Mouse (Mus musculus): Measurements from ENCODE around the gene Dnmbp. TPM values are rescaled to one million over a fixed set of nuclear protein-coding genes. Genes with fewer than 3 reads are reported as not detected.

The Dnmbp gene
- polyA plus RNA-seq, 1 experiment, result 8.5 TPM

GRCm38 (mm10) chr19:43905985-43906384 is 34.0 kb downstream of the Dnmbp start:
- Histone ChIP-seq H3K79me3 (ENCODE audit: low read depth) (no peaks in the 10 kb centered on the region), H3K36me3 (ENCODE audit: control insufficient read depth, insufficient read depth) (peaks cover 11% of the 10 kb centered on the region), H3K79me2 (ENCODE audit: control insufficient read depth, insufficient read depth) (no peaks in the 10 kb centered on the region), H3ac (ENCODE audit: control insufficient read depth, insufficient read length, low read depth) (no peak overlapping the region), H3K4me3 (ENCODE audit: insufficient read depth, poor library complexity, severe bottlenecking) (no peak overlapping the region), H3K27me3 (ENCODE audit: control insufficient read depth, insufficient read depth, insufficient read length) (no peaks in the 10 kb centered on the region)
- TF ChIP-seq CTCF (IDR thresholded peaks at IDR 0.05; ENCODE audit: control insufficient read depth, insufficient read depth, insufficient read length) (no peak), CEBPB (IDR thresholded peaks at IDR 0.05; ENCODE audit: low read depth) (no peak), MYOG (IDR thresholded peaks at IDR 0.05; ENCODE audit: control insufficient read depth, extremely low read depth, insufficient read length) (no peak), USF1 (IDR thresholded peaks at IDR 0.05; ENCODE audit: low read depth) (no peak), MAX (IDR thresholded peaks at IDR 0.05) (no peak), MYOD1 (IDR thresholded peaks at IDR 0.05; ENCODE audit: control insufficient read depth, insufficient read length, low read depth) (no peak), FOSL1 (IDR thresholded peaks at IDR 0.05; ENCODE audit: insufficient read depth, low read length, poor library complexity, severe bottlenecking) (no peak)

DNA sequence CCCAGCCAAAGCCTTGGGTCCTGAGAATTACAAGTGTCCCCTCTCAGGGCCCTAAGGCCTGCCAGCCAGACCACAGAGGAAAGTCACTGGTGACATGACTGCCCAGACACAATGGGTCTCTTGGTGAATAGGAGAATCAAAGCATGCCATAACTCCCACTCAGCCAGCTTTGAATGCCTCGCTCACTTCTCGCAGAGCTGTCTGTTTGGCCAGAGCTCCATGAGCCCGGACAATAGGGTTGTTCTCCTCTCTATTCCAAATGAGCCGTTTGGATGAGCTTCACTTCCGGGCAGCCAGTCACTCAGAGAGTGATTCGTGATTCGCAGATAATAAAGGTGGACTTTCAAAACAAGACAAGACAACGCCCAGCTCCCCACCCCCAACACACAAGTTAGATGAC is 34.9 kb downstream of the Dnmbp start:
- Histone ChIP-seq H3K36me3 (ENCODE audit: control insufficient read depth, insufficient read depth) (peaks cover 11% of the 10 kb centered on the region), H3K79me3 (ENCODE audit: low read depth) (no peaks in the 10 kb centered on the region), H3K79me2 (ENCODE audit: control insufficient read depth, insufficient read depth) (no peaks in the 10 kb centered on the region), H3ac (ENCODE audit: control insufficient read depth, insufficient read length, low read depth) (no peak overlapping the region), H3K27me3 (ENCODE audit: control insufficient read depth, insufficient read depth, insufficient read length) (no peaks in the 10 kb centered on the region), H3K4me3 (ENCODE audit: insufficient read depth, poor library complexity, severe bottlenecking) (no peak overlapping the region)
- TF ChIP-seq CEBPB (IDR thresholded peaks at IDR 0.05; ENCODE audit: low read depth) (no peak), MAX (IDR thresholded peaks at IDR 0.05) (no peak)

DNA sequence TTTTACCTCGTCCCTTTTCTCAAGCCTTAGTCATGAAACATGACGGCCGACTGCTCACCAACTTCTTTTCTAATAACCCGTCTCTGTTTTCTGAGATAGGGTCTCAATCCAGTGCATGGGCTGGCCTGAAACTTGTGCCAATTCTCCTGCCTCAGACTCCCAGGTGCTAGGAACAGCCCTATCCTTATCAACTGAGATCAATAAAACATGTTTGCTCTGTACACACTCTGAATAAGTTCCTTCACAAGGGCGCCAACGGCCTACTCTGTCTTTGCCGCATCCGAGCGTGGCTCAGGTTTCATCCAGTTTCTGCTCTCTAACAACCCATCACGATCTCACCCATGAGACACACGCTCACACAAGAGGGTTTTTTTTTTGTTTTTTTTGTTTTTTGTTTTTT is 35.7 kb downstream of the Dnmbp start:
- H3K79me2 ChIP-seq (ENCODE audit: control insufficient read depth, insufficient read depth), result no peaks in the 10 kb centered on the region
- no peaks in the 10 kb centered on the region for H3K27me3 ChIP-seq (ENCODE audit: control insufficient read depth, insufficient read depth, insufficient read length)
- no peaks in the 10 kb centered on the region for H3K79me3 ChIP-seq (ENCODE audit: low read depth)
- H3K36me3 ChIP-seq (ENCODE audit: control insufficient read depth, insufficient read depth), result peaks cover 15% of the 10 kb centered on the region
- H3ac ChIP-seq (ENCODE audit: control insufficient read depth, insufficient read length, low read depth), result no peak overlapping the region
- TF ChIP-seq MYOD1 (IDR thresholded peaks at IDR 0.05; ENCODE audit: control insufficient read depth, insufficient read length, low read depth) (no peak), MYOG (IDR thresholded peaks at IDR 0.05; ENCODE audit: control insufficient read depth, extremely low read depth, insufficient read length) (no peak), MAX (IDR thresholded peaks at IDR 0.05) (no peak), USF1 (IDR thresholded peaks at IDR 0.05; ENCODE audit: low read depth) (no peak), CTCF (IDR thresholded peaks at IDR 0.05; ENCODE audit: control insufficient read depth, insufficient read depth, insufficient read length) (no peak), FOSL1 (IDR thresholded peaks at IDR 0.05; ENCODE audit: insufficient read depth, low read length, poor library complexity, severe bottlenecking) (no peak), CEBPB (IDR thresholded peaks at IDR 0.05; ENCODE audit: low read depth) (no peak)
- H3K4me3 ChIP-seq (ENCODE audit: insufficient read depth, poor library complexity, severe bottlenecking), result no peak overlapping the region

DNA sequence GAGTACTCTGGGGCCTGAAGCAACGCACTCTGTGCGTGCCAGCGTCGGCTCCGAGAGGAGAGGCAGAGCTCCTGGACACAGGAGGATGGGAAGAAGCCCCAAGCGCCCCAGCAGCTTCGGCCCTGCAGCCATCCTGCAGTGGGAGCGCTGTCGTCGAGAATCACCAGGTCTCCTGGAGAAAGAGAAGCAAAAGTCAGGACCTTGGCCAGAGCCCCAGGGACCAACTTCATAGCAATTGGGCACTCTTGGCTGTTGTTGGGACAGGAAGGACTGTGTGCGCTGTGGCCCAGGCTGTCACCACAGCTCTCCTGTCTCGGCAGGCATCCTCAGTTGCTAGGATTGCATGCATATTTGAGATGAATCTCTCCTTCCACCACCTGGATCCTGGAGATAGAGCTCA is 37.1 kb downstream of the Dnmbp start:
- no peak overlapping the region for H3ac ChIP-seq (ENCODE audit: control insufficient read depth, insufficient read length, low read depth)
- H3K27me3 ChIP-seq (ENCODE audit: control insufficient read depth, insufficient read depth, insufficient read length), result no peaks in the 10 kb centered on the region
- H3K36me3 ChIP-seq (ENCODE audit: control insufficient read depth, insufficient read depth), result peaks cover 15% of the 10 kb centered on the region
- H3K79me3 ChIP-seq (ENCODE audit: low read depth), result no peaks in the 10 kb centered on the region
- TF ChIP-seq MYOG (IDR thresholded peaks at IDR 0.05; ENCODE audit: control insufficient read depth, extremely low read depth, insufficient read length) (no peak), MYOD1 (IDR thresholded peaks at IDR 0.05; ENCODE audit: control insufficient read depth, insufficient read length, low read depth) (no peak), CTCF (IDR thresholded peaks at IDR 0.05; ENCODE audit: control insufficient read depth, insufficient read depth, insufficient read length) (no peak), FOSL1 (IDR thresholded peaks at IDR 0.05; ENCODE audit: insufficient read depth, low read length, poor library complexity, severe bottlenecking) (no peak), MAX (IDR thresholded peaks at IDR 0.05) (no peak), USF1 (IDR thresholded peaks at IDR 0.05; ENCODE audit: low read depth) (no peak)
- no peaks in the 10 kb centered on the region for H3K79me2 ChIP-seq (ENCODE audit: control insufficient read depth, insufficient read depth)
- H3K4me3 ChIP-seq (ENCODE audit: insufficient read depth, poor library complexity, severe bottlenecking), result no peak overlapping the region

GRCm38 (mm10) chr19:43900690-43901089 is 39.3 kb downstream of the Dnmbp start:
- Histone ChIP-seq H3K27me3 (ENCODE audit: control insufficient read depth, insufficient read depth, insufficient read length) (no peaks in the 10 kb centered on the region), H3ac (ENCODE audit: control insufficient read depth, insufficient read length, low read depth) (no peak overlapping the region), H3K36me3 (ENCODE audit: control insufficient read depth, insufficient read depth) (peaks cover 10% of the 10 kb centered on the region), H3K79me3 (ENCODE audit: low read depth) (no peaks in the 10 kb centered on the region), H3K79me2 (ENCODE audit: control insufficient read depth, insufficient read depth) (no peaks in the 10 kb centered on the region), H3K4me3 (ENCODE audit: insufficient read depth, poor library complexity, severe bottlenecking) (no peak overlapping the region)
- TF ChIP-seq CEBPB (IDR thresholded peaks at IDR 0.05; ENCODE audit: low read depth) (no peak), CTCF (IDR thresholded peaks at IDR 0.05; ENCODE audit: control insufficient read depth, insufficient read depth, insufficient read length) (no peak), USF1 (IDR thresholded peaks at IDR 0.05; ENCODE audit: low read depth) (no peak), FOSL1 (IDR thresholded peaks at IDR 0.05; ENCODE audit: insufficient read depth, low read length, poor library complexity, severe bottlenecking) (no peak), MYOD1 (IDR thresholded peaks at IDR 0.05; ENCODE audit: control insufficient read depth, insufficient read length, low read depth) (no peak), MAX (IDR thresholded peaks at IDR 0.05) (no peak), MYOG (IDR thresholded peaks at IDR 0.05; ENCODE audit: control insufficient read depth, extremely low read depth, insufficient read length) (no peak)

DNA sequence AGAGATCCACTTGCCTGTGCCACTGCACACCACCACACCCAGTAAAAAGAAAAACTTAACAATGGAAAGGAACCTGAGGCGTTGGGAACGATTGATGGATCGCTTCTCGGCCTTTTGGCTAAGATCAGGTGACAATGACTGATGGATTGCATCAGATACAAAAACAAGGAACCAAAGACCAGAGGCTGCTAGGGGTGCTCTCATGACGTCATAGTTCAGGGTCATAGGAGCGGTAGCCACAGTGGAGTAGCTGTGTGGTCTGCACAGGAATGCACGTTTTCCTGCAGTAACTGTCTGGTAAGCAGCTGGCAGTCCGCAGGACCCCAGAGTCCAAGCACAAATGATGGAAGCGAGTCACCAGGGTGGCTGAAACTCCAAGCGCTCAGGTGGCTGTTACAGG is 41.4 kb downstream of the Dnmbp start:
- Histone ChIP-seq H3K79me3 (ENCODE audit: low read depth) (no peaks in the 10 kb centered on the region), H3K4me3 (ENCODE audit: insufficient read depth, poor library complexity, severe bottlenecking) (no peak overlapping the region), H3K27me3 (ENCODE audit: control insufficient read depth, insufficient read depth, insufficient read length) (no peaks in the 10 kb centered on the region), H3ac (ENCODE audit: control insufficient read depth, insufficient read length, low read depth) (no peak overlapping the region), H3K36me3 (ENCODE audit: control insufficient read depth, insufficient read depth) (peaks cover 10% of the 10 kb centered on the region), H3K79me2 (ENCODE audit: control insufficient read depth, insufficient read depth) (no peaks in the 10 kb centered on the region)
- no peak for TF ChIP-seq MYOD1 (IDR thresholded peaks at IDR 0.05; ENCODE audit: control insufficient read depth, insufficient read length, low read depth)
- no peak for TF ChIP-seq CTCF (IDR thresholded peaks at IDR 0.05; ENCODE audit: control insufficient read depth, insufficient read depth, insufficient read length)
- no peak for TF ChIP-seq USF1 (IDR thresholded peaks at IDR 0.05; ENCODE audit: low read depth)
- TF ChIP-seq MAX (IDR thresholded peaks at IDR 0.05), result no peak
- TF ChIP-seq MYOG (IDR thresholded peaks at IDR 0.05; ENCODE audit: control insufficient read depth, extremely low read depth, insufficient read length), result no peak
- TF ChIP-seq FOSL1 (IDR thresholded peaks at IDR 0.05; ENCODE audit: insufficient read depth, low read length, poor library complexity, severe bottlenecking), result no peak
